Mouse (Mus musculus) spleen, embryonic (tissue): ENCODE results near the gene Mmel1.

Experiments
- CTCF ChIA-PET: fragments of 350-600 bp; sonication (Branson Sonifier 250); formaldehyde crosslinking; loops from one replicate; lab custom pipeline; 2022; lab: Charles Lee

Gene Mmel1

GRCm38 (mm10) chr4:154904185-154905071 lies 35.0 kb downstream of the Mmel1 start:
- CTCF ChIA-PET, result no interaction called here

DNA sequence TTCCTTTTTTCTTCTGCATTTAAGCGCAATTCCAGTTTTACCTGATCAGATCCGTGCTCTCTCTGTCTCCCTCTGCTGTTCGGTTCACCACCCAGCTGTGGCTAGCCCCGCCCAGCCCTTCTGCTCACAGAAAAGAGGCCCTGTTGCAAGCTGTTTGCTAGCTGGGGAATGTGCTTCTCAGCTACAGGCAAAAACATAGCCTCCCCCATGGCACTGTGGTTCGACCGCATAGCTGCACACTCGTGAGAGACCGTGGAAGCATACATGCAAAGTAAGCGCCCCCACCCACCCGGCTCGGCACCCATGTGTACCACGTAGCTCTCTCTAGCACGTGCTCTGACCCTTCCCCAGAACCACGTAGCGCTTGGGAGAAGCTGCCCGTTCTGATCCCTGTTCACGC lies 38.4 kb downstream of the Mmel1 start:
- CTCF ChIA-PET, result interaction anchor here (0.6 kb wide), 2 partner anchors 8 to 28 kb away, joined by 3 to 4 read pairs; no protein-coding TSS in a partner anchor

- CTCF ChIA-PET, result interaction anchor here (0.6 kb wide), 2 partner anchors 8 to 28 kb away, joined by 3 to 4 read pairs; no protein-coding TSS in a partner anchor
Measured at GRCm38 (mm10) chr4:154908490-154908889, 39.1 kb downstream of the Mmel1 start.

DNA sequence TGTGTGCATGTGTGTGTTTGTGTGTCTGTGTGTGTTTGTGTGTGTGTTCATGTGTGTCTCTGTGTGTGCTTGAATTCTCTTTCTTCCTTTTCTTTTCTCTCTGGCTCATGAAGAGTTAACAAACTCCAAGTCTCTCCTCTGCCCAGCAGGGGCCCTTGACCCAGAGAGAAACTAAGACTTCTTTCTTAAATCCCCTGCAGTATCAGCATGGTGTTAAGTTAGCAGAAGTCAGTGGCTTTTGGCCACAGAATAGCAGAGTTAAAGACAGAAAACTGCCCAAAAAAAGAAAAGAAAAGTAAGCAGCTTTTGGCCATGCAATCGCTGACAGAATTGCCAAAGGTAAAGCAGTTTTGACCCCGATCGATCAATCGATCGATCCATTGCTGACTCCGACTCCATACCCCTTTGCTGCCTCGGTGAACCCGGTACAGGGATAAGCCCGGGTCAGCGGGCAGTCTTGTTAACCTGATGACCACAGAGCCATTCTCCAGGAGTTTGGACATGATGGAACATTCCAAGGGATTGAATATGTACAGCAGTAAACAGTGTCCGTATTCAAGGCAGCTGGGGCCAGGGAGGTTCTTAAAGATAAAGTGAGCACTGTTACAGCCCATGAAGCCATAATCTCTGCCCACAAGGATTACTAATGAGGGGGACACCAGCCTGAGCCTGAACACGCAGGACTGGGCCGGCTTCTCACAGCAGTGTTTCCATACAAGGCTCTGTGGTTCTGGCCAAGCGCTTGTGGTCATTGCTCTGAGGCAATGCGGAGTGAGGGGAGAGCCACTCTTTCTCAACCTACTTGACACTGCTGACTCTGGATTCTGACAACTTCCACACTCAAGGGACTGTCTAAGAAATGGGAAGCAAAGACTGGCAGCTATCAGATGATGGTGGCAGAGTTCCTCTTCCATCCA lies 41.5 kb downstream of the Mmel1 start:
- CTCF ChIA-PET, result interaction anchor here (0.5 kb wide), 1 partner anchor 9 kb away, joined by 9 read pairs; no protein-coding TSS in a partner anchor

GRCm38 (mm10) chr4:154911644-154912043 lies 42.3 kb downstream of the Mmel1 start:
- CTCF ChIA-PET, result interaction anchor here (0.5 kb wide), 1 partner anchor 8 kb away, joined by 9 read pairs; no protein-coding TSS in a partner anchor

DNA sequence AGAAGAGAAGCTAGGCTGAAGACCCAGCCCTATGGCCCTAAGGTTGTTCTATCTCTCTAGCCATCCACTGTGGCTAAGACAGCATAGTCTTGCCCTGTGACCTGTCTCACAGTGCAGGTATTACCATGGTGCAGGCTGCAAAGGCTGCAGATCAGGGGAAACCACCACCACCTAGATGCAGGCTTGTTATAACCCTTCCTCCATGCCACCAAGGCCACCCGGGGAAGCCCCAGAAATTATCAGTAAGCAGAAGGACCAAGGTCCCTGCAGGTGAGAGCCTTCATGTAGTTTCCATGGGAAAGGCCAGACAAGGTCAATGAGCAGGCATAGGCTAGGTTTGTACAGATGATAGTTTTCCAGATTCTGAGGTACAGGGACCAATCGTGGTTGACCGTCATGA lies 44.5 kb downstream of the Mmel1 start:
- CTCF ChIA-PET, result no interaction called here

- CTCF ChIA-PET, result no interaction called here
Measured at GRCm38 (mm10) chr4:154914252-154914651, 44.9 kb downstream of the Mmel1 start.

- CTCF ChIA-PET, result no interaction called here
Measured at GRCm38 (mm10) chr4:154914707-154915106, 45.3 kb downstream of the Mmel1 start.

GRCm38 (mm10) chr4:154915286-154915685 lies 45.9 kb downstream of the Mmel1 start:
- CTCF ChIA-PET, result no interaction called here

DNA sequence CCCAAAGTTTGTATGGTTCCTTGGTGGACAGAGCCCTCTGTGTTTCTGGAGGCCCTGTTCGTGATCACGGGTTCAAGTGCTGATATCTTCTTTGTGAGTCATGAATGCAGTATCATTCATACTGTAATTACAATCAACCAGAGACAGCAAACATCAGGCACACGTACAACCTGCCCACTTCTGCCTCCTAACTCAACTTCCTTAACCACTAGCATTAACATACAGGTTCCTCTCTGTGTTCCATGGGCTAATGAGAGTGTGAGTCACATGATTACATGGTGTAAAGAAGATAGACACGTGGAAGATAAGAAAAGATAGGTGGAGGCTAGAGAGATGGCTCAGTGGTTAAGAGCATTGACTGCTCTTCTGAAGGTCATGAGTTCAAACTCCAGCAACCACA lies 47.3 kb downstream of the Mmel1 start:
- CTCF ChIA-PET, result no interaction called here

DNA sequence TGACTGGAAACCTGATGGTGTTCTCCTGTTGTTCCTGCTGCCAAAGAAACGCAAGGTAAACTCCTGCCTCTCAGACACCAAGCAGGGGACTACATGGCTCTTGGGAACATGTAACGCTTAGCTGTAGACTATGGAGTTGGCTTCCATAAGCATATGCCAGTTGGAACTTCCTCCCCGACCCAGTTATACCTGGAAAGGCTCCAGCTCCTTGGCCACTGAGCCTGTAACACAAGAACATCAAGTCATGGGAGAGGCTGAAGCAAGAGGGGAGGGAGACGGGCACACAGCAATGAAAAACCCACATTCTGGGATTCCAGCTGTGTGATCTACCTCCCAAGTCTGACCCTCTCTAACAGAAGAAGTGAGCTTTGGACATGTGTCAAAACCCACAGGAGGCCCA lies 52.9 kb downstream of the Mmel1 start:
- CTCF ChIA-PET, result no interaction called here

DNA sequence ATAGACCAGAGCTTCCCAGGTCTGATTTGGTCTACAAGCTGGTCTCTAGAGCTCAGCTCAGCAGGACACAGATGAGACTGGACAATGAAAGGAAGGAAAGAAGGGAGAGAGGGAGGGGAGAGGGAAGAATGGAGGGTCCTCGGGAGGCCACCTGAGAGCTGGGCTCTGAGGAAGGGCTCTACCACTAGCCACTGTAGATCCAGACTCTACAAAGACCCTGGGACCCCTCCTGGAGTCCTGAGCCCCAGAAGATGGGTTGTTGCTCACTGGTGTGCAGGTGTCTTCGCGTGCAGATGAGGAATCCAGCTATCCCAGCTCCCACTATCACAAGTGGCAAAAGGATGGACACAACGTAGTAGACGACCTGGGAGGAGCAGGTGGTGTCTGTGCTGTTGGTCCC lies 53.5 kb downstream of the Mmel1 start:
- CTCF ChIA-PET, result interaction anchor here (0.6 to 0.9 kb wide), 2 partner anchors 13 to 77 kb away, joined by 3 to 4 read pairs; no protein-coding TSS in a partner anchor

GRCm38 (mm10) chr4:154925413-154925812 lies 56.0 kb downstream of the Mmel1 start:
- CTCF ChIA-PET, result no interaction called here

GRCm38 (mm10) chr4:154926969-154927898 lies 57.8 kb downstream of the Mmel1 start:
- CTCF ChIA-PET, result no interaction called here

GRCm38 (mm10) chr4:154927899-154928337 lies 58.5 kb downstream of the Mmel1 start:
- CTCF ChIA-PET, result no interaction called here

DNA sequence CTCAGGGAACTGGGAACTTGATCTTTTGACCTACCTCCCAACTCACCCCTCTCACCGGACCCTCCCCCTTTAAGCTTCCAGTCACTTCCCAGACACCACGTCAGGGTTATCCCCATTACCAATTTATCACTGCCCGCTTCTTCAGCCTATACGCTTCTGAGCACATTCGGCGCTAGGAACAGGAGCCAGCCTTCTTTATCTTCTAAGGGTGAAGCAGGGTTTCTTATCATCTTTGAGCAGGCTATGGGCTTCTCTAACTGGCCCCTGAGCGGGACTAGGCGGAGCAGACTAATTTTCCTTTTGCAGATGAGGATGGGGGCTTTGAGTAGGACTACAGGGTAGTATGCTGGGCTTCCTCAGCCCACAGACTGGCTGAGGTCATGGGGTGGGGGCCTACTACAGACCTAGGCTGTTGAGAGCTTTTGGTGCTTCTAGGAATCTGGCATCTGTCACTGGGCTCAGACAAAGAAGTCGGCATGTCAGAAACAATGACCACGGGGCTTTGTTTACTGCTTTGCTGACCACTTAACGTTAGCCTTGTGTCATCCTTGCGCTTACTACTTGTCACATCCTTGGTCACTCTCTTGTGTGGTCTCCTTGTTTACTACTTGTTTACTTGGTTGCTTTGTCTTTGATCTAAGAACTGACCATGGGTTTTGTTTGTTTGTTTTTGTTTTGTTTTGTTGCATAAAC lies 59.2 kb downstream of the Mmel1 start, which contains the start of gene Tnfrsf14:
Tnfrsf14 (minus strand) TSS at position 169 of the 693 bp plus-strand sequence.
- CTCF ChIA-PET, result no interaction called here

GRCm38 (mm10) chr4:154929088-154929660 lies 59.8 kb downstream of the Mmel1 start:
- CTCF ChIA-PET, result no interaction called here

DNA sequence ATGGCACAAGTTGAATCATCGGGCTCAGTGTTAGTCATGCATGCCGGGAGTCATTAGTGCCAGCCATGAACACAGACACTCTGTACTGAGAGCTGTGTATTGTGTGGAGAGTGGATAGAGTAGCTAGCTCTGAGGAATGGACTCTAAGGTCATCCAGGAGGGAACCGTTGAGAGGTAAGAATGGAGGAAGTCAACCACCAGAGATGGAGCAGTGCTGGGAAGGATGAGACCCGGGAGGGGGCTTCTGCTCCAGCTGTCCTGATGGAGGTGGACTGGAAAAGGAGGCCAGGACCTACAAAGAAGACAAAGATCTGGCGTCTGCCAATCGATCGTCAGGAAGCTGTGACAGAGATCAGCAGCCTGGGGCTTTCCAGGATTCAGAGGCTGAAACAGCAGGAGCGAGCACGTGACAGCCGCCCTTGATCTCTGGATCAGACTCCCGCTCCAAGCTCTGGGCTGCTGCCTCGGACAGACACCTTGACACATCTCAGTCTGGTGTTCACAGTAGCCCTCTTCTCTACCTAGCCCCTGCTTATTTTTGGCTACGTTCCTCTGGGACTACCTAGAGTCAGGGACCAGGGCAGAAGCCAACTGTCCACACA lies 64.0 kb downstream of the Mmel1 start:
- CTCF ChIA-PET, result interaction anchor here (0.6 kb wide), 1 partner anchor 14 kb away, joined by 3 read pairs; no protein-coding TSS in a partner anchor

GRCm38 (mm10) chr4:154934800-154935199 lies 65.4 kb downstream of the Mmel1 start:
- CTCF ChIA-PET, result interaction anchor here (1.1 kb wide), 1 partner anchor 15 kb away, joined by 3 read pairs; no protein-coding TSS in a partner anchor
